Mouse (Mus musculus) forebrain, embryonic 10.5 days (tissue): ENCODE measurements around the gene Ppp6r3. TPM values are rescaled to one million over a fixed set of nuclear protein-coding genes. Genes with fewer than 3 reads are reported as not detected.
A peak's percentile ranks its signal among the peaks of the same experiment; 100 is the strongest.
"Not testable (repeated sequence)": the region's sequence is repeated elsewhere in the genome, so short reads cannot be mapped to it uniquely, and the experiment has no call there.

Experiments used
- DNase-seq: peaks from one replicate; pipeline ENCODE4 v3.0.0-alpha.2; 2017; ENCODE audit warnings: low spot score; ENCODE audit errors: extremely low spot score
- H3K27ac ChIP-seq: fragments of 300-500 bp; sonication (generic); 2 replicates; pipeline ENCODE4 v1.5.1; 2016; ENCODE audit warnings: mild to moderate bottlenecking
- H3K27me3 ChIP-seq: fragments of 300-500 bp; sonication (generic); 2 replicates; pipeline ENCODE4 v1.6.1; 2016; ENCODE audit warnings: mild to moderate bottlenecking; ENCODE audit not compliant: poor library complexity, severe bottlenecking
- H3K36me3 ChIP-seq: fragments of 300-500 bp; sonication (generic); replicated peaks from 2 replicates; pipeline ENCODE4 v1.6.1; 2016; ENCODE audit warnings: mild to moderate bottlenecking, moderate library complexity
- H3K4me1 ChIP-seq: fragments of 300-500 bp; sonication (generic); 2 replicates; pipeline ENCODE4 v1.6.1; 2016
- H3K4me3 ChIP-seq: fragments of 300-500 bp; sonication (generic); 2 replicates; pipeline ENCODE4 v1.5.1; 2016; ENCODE audit warnings: mild to moderate bottlenecking, moderate library complexity
- H3K9me3 ChIP-seq: fragments of 300-500 bp; sonication (generic); 2 replicates; pipeline ENCODE4 v1.6.1; 2016; ENCODE audit warnings: mild to moderate bottlenecking, moderate library complexity
- WGBS: fragments of 180-500 bp; shearing (Covaris S2); methylation state at CpG from one replicate; pipeline ENCODE4 v1.1.7; 2016; 5-methylcytosine and 5-hydroxymethylcytosine counted together
- polyA plus RNA-seq: library from polyadenylated mRNA; unstranded; fragments of >200 nt; fragmentation: Nextera tagmentation; extraction: Ambion mirVana; gene quantifications from 2 replicates; pipeline ENCODE4 v1.2.1, GENCODE M21; 2016

The Ppp6r3 gene
- polyA plus RNA-seq, 1 experiment from 2014 or later = 75.3 TPM

- H3K36me3 ChIP-seq = peaks cover 96% of the 10 kb centered on the region
- 95% methylated on average over 4 of the region's 4 CpGs for WGBS
These were observed 14.4 kb upstream of the Ppp6r3 start for GRCm38 (mm10) chr19:3589968-3590367.

GRCm38 (mm10) chr19:3589547-3589946 lies 14.0 kb upstream of the Ppp6r3 start:
- H3K4me3 ChIP-seq = no peak overlapping the region
- DNase-seq = no peak
- no peaks in the 10 kb centered on the region for H3K9me3 ChIP-seq
- no peaks in the 10 kb centered on the region for H3K27me3 ChIP-seq
- WGBS = 87% methylated on average over 5 of the region's 5 CpGs
- H3K36me3 ChIP-seq = peaks cover 96% of the 10 kb centered on the region
- H3K4me1 ChIP-seq = no peaks in the 10 kb centered on the region
- no peak overlapping the region for H3K27ac ChIP-seq

More at GRCm38 (mm10) chr19:3589968-3590367, 14.4 kb upstream of the Ppp6r3 start:
- no peaks in the 10 kb centered on the region for H3K4me1 ChIP-seq
- H3K9me3 ChIP-seq = no peaks in the 10 kb centered on the region
- H3K4me3 ChIP-seq = no peak overlapping the region
- H3K27ac ChIP-seq = no peak overlapping the region
- DNase-seq = no peak
- H3K27me3 ChIP-seq = no peaks in the 10 kb centered on the region

- not testable (repeated sequence) for H3K27ac ChIP-seq, H3K27me3 ChIP-seq, DNase-seq, H3K4me3 ChIP-seq, H3K4me1 ChIP-seq, H3K9me3 ChIP-seq
- 92% methylated on average over 5 of the region's 5 CpGs for WGBS
- H3K36me3 ChIP-seq = peaks cover 96% of the 10 kb centered on the region
These were observed 12.2 kb upstream of the Ppp6r3 start for GRCm38 (mm10) chr19:3587729-3588128.

DNA sequence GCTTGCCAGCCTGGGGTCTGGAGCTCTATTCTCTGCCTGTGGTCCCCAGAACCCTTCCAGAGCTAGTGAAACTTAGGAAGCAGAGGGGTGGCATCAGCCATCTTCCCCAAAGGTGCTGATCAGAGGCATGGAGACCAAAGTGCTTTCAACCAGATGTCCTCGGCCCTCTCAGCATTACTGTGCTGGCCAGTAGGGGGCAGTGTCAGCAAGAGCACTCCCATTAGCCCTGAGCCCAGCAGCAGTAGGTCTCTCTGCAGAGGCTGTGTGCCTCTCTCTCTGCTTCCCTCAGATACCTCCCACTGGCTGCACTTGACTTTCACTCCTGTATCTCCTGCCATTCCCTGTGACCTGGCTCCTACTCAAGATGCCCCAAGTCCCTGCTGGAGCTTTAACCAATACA lies 11.0 kb upstream of the Ppp6r3 start:
- H3K4me3 ChIP-seq = no peak overlapping the region
- H3K27ac ChIP-seq = no peak overlapping the region
- H3K27me3 ChIP-seq = no peaks in the 10 kb centered on the region
- WGBS = 59% methylated on average over 1 of the region's 1 CpGs
- H3K36me3 ChIP-seq = peaks cover 87% of the 10 kb centered on the region
- H3K4me1 ChIP-seq = no peaks in the 10 kb centered on the region
- DNase-seq = peak; percentile 47
- H3K9me3 ChIP-seq = no peaks in the 10 kb centered on the region

DNA sequence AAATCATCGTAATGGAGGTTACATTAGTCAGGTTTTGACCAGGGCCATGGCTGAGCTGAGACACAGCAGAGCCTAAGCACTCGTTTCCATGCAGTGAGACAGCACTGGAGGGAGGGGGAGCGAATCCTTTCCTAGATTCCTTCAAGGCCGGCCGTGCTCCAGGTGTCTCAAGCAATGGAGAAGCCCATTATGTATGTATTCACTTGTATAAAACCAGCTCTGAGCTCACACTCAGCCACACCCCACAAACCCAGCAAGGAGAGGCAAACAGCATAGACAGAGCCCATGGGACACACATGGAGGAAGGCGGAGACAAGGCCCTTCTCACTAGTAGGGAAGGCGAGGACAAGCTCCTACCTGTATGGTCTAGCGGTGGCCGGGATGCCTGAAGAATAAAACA lies 10.5 kb upstream of the Ppp6r3 start:
- 95% methylated on average over 9 of the region's 9 CpGs for WGBS
- Histone ChIP-seq H3K27ac (no peak overlapping the region), H3K27me3 (no peaks in the 10 kb centered on the region), H3K9me3 (no peaks in the 10 kb centered on the region), H3K4me1 (no peaks in the 10 kb centered on the region), H3K4me3 (no peak overlapping the region), H3K36me3 (peaks cover 82% of the 10 kb centered on the region)
- no peak for DNase-seq

DNA sequence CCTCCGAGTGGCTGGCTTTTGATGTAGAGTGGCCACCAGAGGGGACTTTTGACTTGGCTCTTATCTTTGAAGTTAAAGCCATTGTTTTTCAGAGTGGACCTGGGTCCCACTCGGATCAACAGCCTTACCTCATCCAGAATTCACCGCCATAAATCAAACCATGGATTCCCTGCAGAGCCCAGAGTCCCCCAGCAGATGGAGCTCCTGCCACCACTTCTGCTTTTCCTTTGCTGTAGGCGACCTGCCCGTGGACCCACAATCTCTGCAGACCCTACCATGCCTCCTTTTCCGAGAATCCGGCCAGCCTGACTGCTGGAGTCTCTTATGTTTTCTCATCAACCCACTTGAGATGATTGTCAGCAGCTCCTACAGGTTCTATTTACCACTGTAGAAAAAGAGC lies 5.8 kb upstream of the Ppp6r3 start:
- H3K27ac ChIP-seq = no peak overlapping the region
- no peaks in the 10 kb centered on the region for H3K9me3 ChIP-seq
- DNase-seq = peak; percentile 48
- H3K4me1 ChIP-seq = peaks cover 11% of the 10 kb centered on the region
- H3K36me3 ChIP-seq = peaks cover 36% of the 10 kb centered on the region
- WGBS = 34% methylated on average over 7 of the region's 7 CpGs
- no peaks in the 10 kb centered on the region for H3K27me3 ChIP-seq
- H3K4me3 ChIP-seq = no peak overlapping the region

GRCm38 (mm10) chr19:3577911-3578290 lies 2.4 kb upstream of the Ppp6r3 start:
- Histone ChIP-seq H3K9me3 (no peaks in the 10 kb centered on the region), H3K27ac (no peak overlapping the region)

GRCm38 (mm10) chr19:3577265-3577910 lies 1.8 kb upstream of the Ppp6r3 start:
- Histone ChIP-seq H3K27me3 (no peaks in the 10 kb centered on the region), H3K4me3 (peak overlapping the region; percentile 80; the same call in 1 of the 2 replicates), H3K4me1 (peaks cover 28% of the 10 kb centered on the region), H3K9me3 (no peaks in the 10 kb centered on the region), H3K27ac (peak overlapping the region; percentile 95), H3K36me3 (peaks cover 3% of the 10 kb centered on the region)
- WGBS = 91% methylated on average over 4 of the region's 4 CpGs
- DNase-seq = no peak

More at GRCm38 (mm10) chr19:3577911-3578290, 2.4 kb upstream of the Ppp6r3 start:
- Histone ChIP-seq H3K4me3 (no peak overlapping the region), H3K27me3 (no peaks in the 10 kb centered on the region), H3K36me3 (peaks cover 5% of the 10 kb centered on the region), H3K4me1 (peaks cover 28% of the 10 kb centered on the region)
- DNase-seq = no peak

- no peaks in the 10 kb centered on the region for H3K27me3 ChIP-seq
- H3K4me3 ChIP-seq = peak overlapping the region; percentile 80
- WGBS = 76% methylated on average over 5 of the region's 5 CpGs
- peaks cover 28% of the 10 kb centered on the region for H3K4me1 ChIP-seq
- no peak for DNase-seq
- peak overlapping the region; percentile 95 for H3K27ac ChIP-seq
- peaks cover 8% of the 10 kb centered on the region for H3K36me3 ChIP-seq
- H3K9me3 ChIP-seq = no peaks in the 10 kb centered on the region
These were observed 1.1 kb upstream of the Ppp6r3 start for GRCm38 (mm10) chr19:3576451-3577264.

- H3K9me3 ChIP-seq = no peaks in the 10 kb centered on the region
- peaks cover 16% of the 10 kb centered on the region for H3K36me3 ChIP-seq
- no peak for DNase-seq
- peak overlapping the region; percentile 80 for H3K4me3 ChIP-seq
- H3K4me1 ChIP-seq = peaks cover 28% of the 10 kb centered on the region
- peak overlapping the region; percentile 95 for H3K27ac ChIP-seq
- under 1% methylated on average over 50 of the region's 50 CpGs for whole genome bisulfite sequencing
- H3K27me3 ChIP-seq = no peaks in the 10 kb centered on the region
These were observed 295 bp downstream of the Ppp6r3 start for GRCm38 (mm10) chr19:3575276-3575631.

- H3K4me3 ChIP-seq = peak overlapping the region; percentile 80
- H3K27ac ChIP-seq = peak overlapping the region; percentile 95
- H3K27me3 ChIP-seq = no peaks in the 10 kb centered on the region
- no peak for DNase-seq
- peaks cover 28% of the 10 kb centered on the region for H3K4me1 ChIP-seq
- H3K36me3 ChIP-seq = peaks cover 20% of the 10 kb centered on the region
- H3K9me3 ChIP-seq = no peaks in the 10 kb centered on the region
- 6% methylated on average over 9 of the region's 9 CpGs for WGBS
These were observed 905 bp downstream of the Ppp6r3 start for GRCm38 (mm10) chr19:3574593-3575094.

DNA sequence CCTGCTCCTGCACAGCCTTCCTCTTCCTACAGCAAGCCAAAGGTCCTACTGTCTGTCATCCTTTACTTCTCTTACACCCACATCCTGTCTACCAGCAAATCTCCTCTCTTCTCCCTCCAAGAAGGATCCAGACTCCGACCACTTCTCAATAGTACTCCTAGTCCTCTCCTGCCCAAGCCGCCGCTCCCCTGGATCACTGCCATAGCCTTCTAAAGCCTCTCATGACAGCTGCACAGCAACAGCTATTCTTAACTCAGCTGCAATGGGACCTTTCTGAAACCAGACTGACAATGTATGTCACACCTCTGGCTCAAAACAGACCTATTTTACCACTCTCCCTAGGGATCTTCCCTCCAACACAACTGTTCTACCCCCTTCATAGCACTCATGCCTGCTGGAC lies 11.2 kb downstream of the Ppp6r3 start:
- Histone ChIP-seq H3K4me1 (no peaks in the 10 kb centered on the region), H3K9me3 (peaks cover 38% of the 10 kb centered on the region), H3K4me3 (no peak overlapping the region), H3K36me3 (peaks cover 82% of the 10 kb centered on the region), H3K27ac (no peak overlapping the region), H3K27me3 (no peaks in the 10 kb centered on the region)
- WGBS = 97% methylated on average over 3 of the region's 3 CpGs
- no peak for DNase-seq

GRCm38 (mm10) chr19:3562752-3563151 lies 12.8 kb downstream of the Ppp6r3 start:
- Histone ChIP-seq H3K4me3 (no peak overlapping the region), H3K27ac (no peak overlapping the region), H3K36me3 (peaks cover 83% of the 10 kb centered on the region), H3K27me3 (no peaks in the 10 kb centered on the region), H3K4me1 (no peaks in the 10 kb centered on the region), H3K9me3 (peaks cover 48% of the 10 kb centered on the region)
- WGBS = 94% methylated on average over 6 of the region's 6 CpGs
- DNase-seq = no peak
